Mouse (Mus musculus) gonadal fat pad, adult 2 months (tissue): Measurements from ENCODE around the gene Nfyc. TPM values are rescaled to one million over a fixed set of nuclear protein-coding genes. Genes with fewer than 3 reads are reported as not detected.
A peak's percentile ranks its signal among the peaks of the same experiment; 100 is the strongest.

Experiments used
- DNase-seq: peaks from one replicate; pipeline ENCODE4 v3.0.0-alpha.2; 2012; ENCODE audit warnings: low read depth
- polyA plus RNA-seq: library from polyadenylated mRNA; depleted of rRNA; stranded (reverse); fragments of >200 nt; gene quantifications from 2 replicates; pipeline ENCODE4 v1.2.3, GENCODE M21; 2012; rRNA removed

Gene Nfyc
- 120 and 148 TPM in 2 replicates for polyA plus RNA-seq

GRCm38 (mm10) chr4:120831472-120831871 lies at the start of gene Nfyc:
Gene Nfyc, minus strand, starts transcription at chr4:120831572.
- no peak for DNase-seq

- no peak for DNase-seq
Observed at GRCm38 (mm10) chr4:120880731-120881432, 49.5 kb upstream of the Nfyc start.

- no peak for DNase-seq
Observed at GRCm38 (mm10) chr4:120879386-120879785, 48.0 kb upstream of the Nfyc start.

- DNase-seq, result no peak
Observed at GRCm38 (mm10) chr4:120878728-120879127, 47.4 kb upstream of the Nfyc start.

- no peak for DNase-seq
Observed at GRCm38 (mm10) chr4:120875961-120876360, 44.6 kb upstream of the Nfyc start.

GRCm38 (mm10) chr4:120870262-120870748 lies 38.9 kb upstream of the Nfyc start:
- DNase-seq, result no peak

GRCm38 (mm10) chr4:120868988-120869387 lies 37.6 kb upstream of the Nfyc start:
- DNase-seq, result no peak

- DNase-seq, result no peak
Observed at GRCm38 (mm10) chr4:120868246-120868645, 36.9 kb upstream of the Nfyc start.

- DNase-seq, result no peak
Observed at GRCm38 (mm10) chr4:120866211-120866610, 34.8 kb upstream of the Nfyc start.

GRCm38 (mm10) chr4:120859865-120860264 lies 28.5 kb upstream of the Nfyc start:
- no peak for DNase-seq

- DNase-seq, result peak; percentile 27
Observed at GRCm38 (mm10) chr4:120856376-120856775, 25.0 kb upstream of the Nfyc start.

- no peak for DNase-seq
Observed at GRCm38 (mm10) chr4:120855360-120856060, 24.1 kb upstream of the Nfyc start.

GRCm38 (mm10) chr4:120854588-120855319 lies 23.4 kb upstream of the Nfyc start, which contains the start of gene Rims3:
Gene Rims3, plus strand, starts transcription at chr4:120854816.
- no peak for DNase-seq

- DNase-seq, result no peak
Observed at GRCm38 (mm10) chr4:120850946-120851345, 19.6 kb upstream of the Nfyc start.

GRCm38 (mm10) chr4:120849451-120849850 lies 18.1 kb upstream of the Nfyc start:
- no peak for DNase-seq

GRCm38 (mm10) chr4:120848909-120849308 lies 17.5 kb upstream of the Nfyc start:
- DNase-seq, result no peak

GRCm38 (mm10) chr4:120845098-120845497 lies 13.7 kb upstream of the Nfyc start:
- DNase-seq, result no peak

GRCm38 (mm10) chr4:120844423-120845082 lies 13.2 kb upstream of the Nfyc start:
- no peak for DNase-seq

GRCm38 (mm10) chr4:120841342-120841741 lies 10.0 kb upstream of the Nfyc start:
- no peak for DNase-seq

GRCm38 (mm10) chr4:120830767-120831166 lies 605 bp downstream of the Nfyc start:
- no peak for DNase-seq

- no peak for DNase-seq
Observed at GRCm38 (mm10) chr4:120826418-120826817, 5.0 kb downstream of the Nfyc start.
